Mouse (Mus musculus): ENCODE results near the gene Cc2d1a.
A peak's percentile ranks its signal among the peaks of the same experiment; 100 is the strongest.

The Cc2d1a gene

DNA sequence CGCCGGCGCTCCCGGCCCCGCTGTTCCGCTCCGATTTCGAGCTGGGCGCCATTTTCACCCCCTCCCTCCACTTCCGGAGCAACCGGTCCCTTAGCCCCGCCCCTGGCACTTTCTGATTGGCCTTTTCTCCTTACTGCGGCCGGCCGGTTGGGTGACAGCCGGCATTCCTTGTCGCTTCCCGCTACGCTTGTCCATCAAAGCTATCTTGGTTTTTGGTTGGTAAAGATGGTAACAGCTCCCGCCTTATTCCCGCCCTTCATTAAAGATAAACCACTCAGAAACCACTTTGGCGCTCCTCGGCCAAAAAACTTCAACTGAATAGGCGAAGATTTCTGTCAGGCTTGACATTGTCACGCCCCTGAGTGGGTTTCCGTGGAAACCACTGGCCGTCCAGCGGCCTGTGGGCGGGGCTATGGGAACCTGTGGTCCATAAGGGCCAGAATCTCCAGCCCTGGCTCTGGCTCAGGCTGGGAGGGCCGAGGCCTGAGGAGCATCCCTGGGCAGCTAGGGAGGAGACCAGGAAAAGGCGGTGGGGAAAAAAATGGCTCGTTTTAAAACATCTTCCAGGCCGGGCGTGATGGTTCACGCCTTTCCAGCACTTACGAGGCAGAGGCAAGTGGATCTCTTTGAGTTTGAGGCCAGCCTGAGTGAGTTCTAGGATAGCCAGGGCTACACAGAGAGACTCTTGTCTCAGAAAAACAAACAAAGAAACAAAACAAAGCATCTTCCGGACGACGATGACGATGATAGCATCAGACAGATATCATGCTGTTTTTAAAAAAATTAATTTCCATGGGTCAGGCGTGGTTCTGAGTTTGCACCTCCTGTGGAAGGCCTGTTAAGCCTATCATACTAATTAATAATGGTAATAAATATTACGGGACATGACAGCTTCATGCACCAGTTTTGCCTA, 42.8 kb downstream of the Cc2d1a start, which contains the start of gene Dcaf15:
TSS of gene Dcaf15 (minus strand) at position 72 of the 913 bp plus-strand sequence.
- peak; percentile 100 for DNase-seq (ENCODE audit: low read depth, low spot score)

DNA sequence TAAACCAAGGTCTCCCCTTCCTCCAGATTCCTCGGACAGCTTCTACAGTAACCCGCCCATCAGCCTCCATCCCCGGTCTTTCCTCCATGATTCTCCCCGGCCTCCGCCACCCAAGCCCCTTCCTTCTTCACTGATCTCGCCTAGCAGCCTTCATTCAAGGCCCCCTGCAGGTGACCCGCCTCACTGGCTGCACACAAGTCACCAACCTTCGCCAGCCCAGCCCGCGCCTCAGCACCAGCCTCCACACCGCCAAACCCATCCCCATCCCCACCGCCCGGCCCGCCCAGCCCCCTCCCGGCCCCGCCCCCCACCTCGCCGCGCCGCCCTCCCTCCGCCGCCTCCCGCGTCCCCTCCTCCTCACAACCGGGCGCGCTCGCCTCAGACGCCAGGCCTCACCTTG, 43.5 kb downstream of the Cc2d1a start:
- peak; percentile 75 for DNase-seq (ENCODE audit: low read depth, low spot score)

- peak; percentile 66 for DNase-seq (ENCODE audit: low read depth, low spot score)
These were observed 44.1 kb downstream of the Cc2d1a start for GRCm38 (mm10) chr8:84103601-84104000.

- DNase-seq (ENCODE audit: low read depth, low spot score) = no peak
These were observed 46.1 kb downstream of the Cc2d1a start for GRCm38 (mm10) chr8:84101476-84102270.

DNA sequence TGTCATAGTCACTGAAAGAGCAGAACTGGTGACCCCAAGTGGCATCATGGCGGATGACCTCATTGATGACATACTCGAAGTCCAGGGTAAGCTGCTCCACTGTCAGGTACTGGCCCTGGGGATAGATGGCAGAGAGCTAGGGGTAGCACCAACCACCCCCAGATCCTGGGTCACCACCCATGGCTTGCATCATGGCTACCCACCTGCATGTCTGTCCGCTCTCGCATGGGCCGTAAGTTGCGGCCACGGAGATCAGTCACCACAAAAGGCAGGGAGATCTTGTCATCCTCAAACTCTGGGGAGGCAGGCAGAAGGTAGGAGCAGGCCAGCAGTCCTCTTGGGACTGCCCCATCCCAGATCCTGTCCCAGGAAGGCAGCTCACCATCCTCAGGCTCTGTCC, 49.4 kb downstream of the Cc2d1a start:
- no peak for DNase-seq (ENCODE audit: low read depth, low spot score)

GRCm38 (mm10) chr8:84096061-84096460, 51.7 kb downstream of the Cc2d1a start:
- DNase-seq (ENCODE audit: low read depth, low spot score) = no peak

DNA sequence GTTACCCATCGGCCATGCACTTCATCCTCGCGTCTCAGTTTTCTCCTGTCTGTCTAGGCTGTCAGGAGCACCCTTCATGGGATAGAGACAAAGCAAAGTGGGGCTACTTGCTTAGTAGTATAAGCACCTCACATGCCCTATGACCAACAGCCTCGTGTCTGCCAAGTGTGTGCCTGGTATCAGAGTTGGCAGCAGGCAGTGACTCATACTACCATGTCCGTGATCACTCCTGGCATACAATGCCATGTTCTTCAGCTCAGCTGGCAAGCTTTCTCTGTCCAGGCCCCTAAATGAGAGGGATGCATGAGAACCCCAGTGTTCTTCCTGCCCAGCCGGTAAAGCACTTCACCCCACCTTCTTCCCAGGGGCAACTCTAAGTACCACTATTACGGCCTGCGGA, 57.2 kb downstream of the Cc2d1a start:
- DNase-seq (ENCODE audit: low read depth, low spot score) = peak; percentile 36

DNA sequence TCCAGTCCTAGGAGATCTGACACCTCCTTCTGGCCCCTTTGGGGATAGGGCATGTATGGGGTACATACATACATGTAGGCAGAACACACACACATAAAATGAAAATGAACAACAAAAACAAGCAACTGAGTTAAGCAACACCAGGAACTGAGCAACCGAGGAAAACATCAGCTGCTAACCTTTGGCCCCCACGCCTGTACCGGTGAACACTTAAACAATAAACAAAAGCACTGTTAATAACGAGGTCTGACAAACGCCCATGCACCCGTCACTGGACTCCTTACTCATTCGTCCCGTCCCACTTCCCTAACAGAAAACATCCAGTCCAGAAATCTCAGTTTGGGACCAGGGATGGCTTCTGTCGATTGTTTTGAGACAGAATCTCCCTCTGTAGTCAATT, 58.5 kb downstream of the Cc2d1a start:
- no peak for DNase-seq (ENCODE audit: low read depth, low spot score)

DNA sequence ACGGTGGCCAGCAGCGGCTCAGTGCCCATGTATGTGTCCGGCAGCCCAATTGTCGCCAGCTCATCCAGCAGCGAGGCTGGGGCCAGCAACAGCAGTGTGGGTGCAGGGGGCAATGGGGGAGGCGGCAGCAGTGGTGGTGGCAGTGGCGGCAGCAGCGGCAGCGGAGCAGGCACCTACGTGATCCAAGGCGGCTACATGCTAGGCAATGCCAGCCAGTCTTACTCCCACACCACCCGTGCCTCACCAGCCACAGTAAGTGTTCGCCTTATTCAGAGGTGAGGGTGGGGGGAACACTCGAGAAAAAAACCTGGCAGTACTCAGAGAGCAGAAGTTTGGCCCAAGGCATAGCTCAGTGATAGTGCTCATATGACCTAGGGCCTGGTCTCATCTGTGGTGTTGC, 59.9 kb downstream of the Cc2d1a start:
- no peak for DNase-seq (ENCODE audit: low read depth, low spot score)

- DNase-seq (ENCODE audit: low read depth, low spot score) = no peak
These were observed 60.6 kb downstream of the Cc2d1a start for GRCm38 (mm10) chr8:84087156-84087555.

DNA sequence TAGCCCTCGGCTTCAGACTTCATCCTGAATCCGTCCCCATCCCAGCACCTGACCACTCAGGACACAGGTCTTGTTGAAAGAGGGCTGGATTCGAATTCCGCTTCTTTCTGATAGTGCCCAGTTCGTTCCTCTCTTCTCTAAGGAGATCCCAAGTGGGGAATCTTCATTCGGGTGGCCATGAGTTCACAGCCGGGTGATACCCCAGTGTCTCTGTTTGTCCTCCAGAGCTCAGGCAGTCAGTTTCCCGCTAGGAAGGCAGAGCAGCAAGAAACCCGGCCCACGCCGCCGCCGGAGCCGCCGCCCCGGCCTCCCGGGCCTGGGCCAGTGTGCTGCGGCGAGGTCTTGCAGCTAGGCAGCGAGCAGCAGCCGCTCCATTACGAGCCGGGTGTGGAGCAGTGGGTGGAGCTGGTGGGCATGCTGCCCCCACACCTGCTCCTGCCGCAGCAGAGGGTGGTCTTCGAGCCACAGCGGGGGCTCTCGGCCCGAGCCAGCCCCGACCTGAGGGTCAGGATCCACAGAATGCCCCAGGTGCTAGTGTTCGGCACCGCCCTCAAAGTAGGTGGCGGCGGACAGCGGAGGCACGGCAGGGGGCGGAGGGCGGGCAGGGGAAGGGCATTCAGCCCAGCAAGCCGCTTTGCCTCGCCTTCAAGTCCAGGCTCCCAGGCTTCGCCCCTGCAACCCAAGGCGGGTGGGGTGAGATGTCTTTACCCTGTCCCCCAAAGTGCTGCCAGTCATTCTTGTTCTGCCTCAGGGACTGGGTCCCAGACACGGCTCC, 63.2 kb downstream of the Cc2d1a start:
- no peak for DNase-seq (ENCODE audit: low read depth, low spot score)

DNA sequence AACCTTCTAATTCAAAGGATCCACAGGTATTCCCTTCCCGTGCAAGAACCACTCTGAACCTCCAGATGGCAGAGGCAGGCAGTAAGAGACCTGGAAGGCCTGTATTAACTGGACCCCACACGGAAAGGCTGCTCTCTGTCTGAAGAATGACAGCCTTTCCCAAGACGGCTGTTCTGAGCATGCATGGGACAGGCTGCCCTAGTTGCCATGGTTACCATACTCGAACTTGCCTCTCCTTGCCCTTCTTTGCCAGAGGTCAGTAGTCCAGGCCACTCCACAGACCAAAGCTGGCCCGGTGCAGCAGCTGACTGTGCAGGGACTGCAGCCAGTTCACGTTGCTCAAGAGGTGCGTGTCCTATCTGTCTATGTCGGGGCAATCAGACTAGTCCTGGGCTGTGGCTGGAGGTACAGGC, 63.9 kb downstream of the Cc2d1a start:
- DNase-seq (ENCODE audit: low read depth, low spot score) = no peak
